Mouse (Mus musculus): Measurements from ENCODE around the gene Tmed6. TPM values are rescaled to one million over a fixed set of nuclear protein-coding genes. Genes with fewer than 3 reads are reported as not detected.
A peak's percentile ranks its signal among the peaks of the same experiment; 100 is the strongest.

The Tmed6 gene
- polyA plus RNA-seq, 1 experiment from 2014 or later: not detected

DNA sequence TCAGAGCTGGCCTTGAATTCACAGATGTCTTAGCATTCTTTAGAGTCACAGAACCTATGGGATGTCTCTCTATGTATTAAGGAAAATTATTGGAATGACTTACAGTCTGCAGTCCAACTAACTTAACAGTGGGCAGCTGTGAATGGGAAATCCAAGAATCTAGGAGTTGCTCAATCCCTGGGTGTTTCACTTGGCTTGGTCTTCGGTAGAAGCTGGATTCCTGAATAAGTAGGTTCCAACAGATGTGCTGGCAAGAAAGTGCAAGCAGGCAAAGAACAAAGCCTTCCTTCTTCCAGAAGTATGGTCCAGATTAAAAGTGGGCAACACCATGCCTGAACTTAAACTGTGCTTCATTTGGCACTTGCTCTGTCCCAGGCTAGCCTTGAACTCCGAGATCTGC, 35.2 kb upstream of the Tmed6 start:
- Histone ChIP-seq H3K36me3 (no peaks in the 10 kb centered on the region), H3K9ac (no peak overlapping the region), H3K27me3 (no peaks in the 10 kb centered on the region), H3K27ac (no peak overlapping the region), H3K9me3 (replicated peaks) (no peaks in the 10 kb centered on the region), H3K4me1 (0 out of 2 replicates have a peak, but pooled peaks cover 2% of the 10 kb centered on the region), H3K4me2 (replicated peaks) (no peak overlapping the region), H3K4me3 (no peak overlapping the region)
- WGBS: 83% methylated on average over 2 of the region's 2 CpGs
- ATAC-seq (ENCODE audit: low FRiP score): no peak

GRCm38 (mm10) chr8:107096366-107097036, 31.1 kb upstream of the Tmed6 start, which contains the start of gene Terf2:
Gene Terf2, minus strand, starts transcription at chr8:107096547.
- peak; percentile 96 for ATAC-seq (ENCODE audit: low FRiP score)
- WGBS: 4% methylated on average over 39 of the region's 39 CpGs
- Histone ChIP-seq H3K36me3 (peaks cover 19% of the 10 kb centered on the region), H3K27ac (peak within 1 kb of the TSS; percentile 91), H3K4me2 (replicated peaks) (peak within 1 kb of the TSS; percentile 58), H3K9ac (peak within 1 kb of the TSS; percentile 94), H3K4me3 (peak within 1 kb of the TSS; percentile 93), H3K27me3 (no peaks in the 10 kb centered on the region), H3K4me1 (peaks cover 21% of the 10 kb centered on the region), H3K9me3 (replicated peaks) (no peaks in the 10 kb centered on the region)

GRCm38 (mm10) chr8:107095717-107096365, 30.4 kb upstream of the Tmed6 start:
- H3K9me3 ChIP-seq (replicated peaks): no peaks in the 10 kb centered on the region
- H3K4me2 ChIP-seq (replicated peaks): peak overlapping the region; percentile 58
- H3K4me1 ChIP-seq: peaks cover 21% of the 10 kb centered on the region
- WGBS: under 1% methylated on average over 48 of the region's 53 CpGs
- peak overlapping the region; percentile 91 for H3K27ac ChIP-seq
- peaks cover 26% of the 10 kb centered on the region for H3K36me3 ChIP-seq
- no peaks in the 10 kb centered on the region for H3K27me3 ChIP-seq
- peak; percentile 81; the same call in 1 of the 2 replicates for ATAC-seq (ENCODE audit: low FRiP score)
- H3K9ac ChIP-seq: peak overlapping the region; percentile 94
- peak overlapping the region; percentile 93 for H3K4me3 ChIP-seq

DNA sequence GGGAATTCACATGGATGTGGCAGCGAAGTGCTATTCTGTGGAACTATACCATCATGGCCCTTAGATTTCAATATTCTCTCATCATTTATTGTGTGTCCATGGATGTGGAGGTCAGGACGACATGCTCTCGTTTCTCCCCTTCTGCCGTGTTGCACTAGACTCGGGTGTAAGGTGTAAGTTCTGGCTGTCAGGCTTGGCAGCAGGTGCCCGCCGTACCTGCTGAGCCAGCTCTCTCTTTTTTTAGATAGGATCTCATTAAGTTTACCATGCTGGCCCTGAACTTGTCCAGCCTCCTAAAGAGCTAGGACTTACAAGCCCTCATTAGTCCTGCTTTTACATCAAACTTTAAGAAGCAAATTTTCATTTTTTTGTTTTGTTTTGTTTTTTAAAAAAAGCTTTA, 25.1 kb upstream of the Tmed6 start:
- no peak for ATAC-seq (ENCODE audit: low FRiP score)
- H3K9ac ChIP-seq: no peak overlapping the region
- H3K9me3 ChIP-seq (replicated peaks): no peaks in the 10 kb centered on the region
- H3K36me3 ChIP-seq: peaks cover 68% of the 10 kb centered on the region
- H3K27me3 ChIP-seq: no peaks in the 10 kb centered on the region
- 98% methylated on average over 7 of the region's 7 CpGs for WGBS
- H3K4me1 ChIP-seq: peaks cover 19% of the 10 kb centered on the region
- no peak overlapping the region for H3K27ac ChIP-seq
- H3K4me3 ChIP-seq: no peak overlapping the region
- H3K4me2 ChIP-seq (replicated peaks): no peak overlapping the region

- no peak for ATAC-seq (ENCODE audit: low FRiP score)
- no peak overlapping the region for H3K4me3 ChIP-seq
- no peaks in the 10 kb centered on the region for H3K27me3 ChIP-seq
- no peak overlapping the region for H3K27ac ChIP-seq
- H3K4me2 ChIP-seq (replicated peaks): no peak overlapping the region
- WGBS: 98% methylated on average over 5 of the region's 5 CpGs
- H3K4me1 ChIP-seq: no peaks in the 10 kb centered on the region
- H3K9me3 ChIP-seq (replicated peaks): no peaks in the 10 kb centered on the region
- no peak overlapping the region for H3K9ac ChIP-seq
- peaks cover 67% of the 10 kb centered on the region for H3K36me3 ChIP-seq
Measured at GRCm38 (mm10) chr8:107088526-107089063, 23.2 kb upstream of the Tmed6 start.

DNA sequence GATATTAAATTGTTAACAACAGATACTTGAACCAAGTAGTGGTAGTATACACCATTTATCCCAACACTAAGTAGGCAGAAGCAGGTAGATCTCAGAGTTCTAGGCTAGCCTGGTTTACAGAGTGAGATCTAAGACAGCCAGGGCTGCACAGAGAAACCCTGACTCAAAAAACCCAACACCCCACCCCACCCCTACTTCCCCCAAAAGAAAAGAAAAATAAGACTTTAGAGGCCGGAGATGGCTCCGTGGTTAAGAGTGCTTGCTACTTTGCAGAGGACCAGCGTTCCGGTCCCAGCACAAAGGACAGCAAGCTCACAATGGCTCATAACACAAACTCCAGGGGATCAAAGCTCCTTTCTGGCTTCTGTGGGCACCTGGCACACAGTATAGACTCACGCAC, 20.6 kb upstream of the Tmed6 start:
- Histone ChIP-seq H3K27me3 (no peaks in the 10 kb centered on the region), H3K9ac (no peak overlapping the region), H3K36me3 (peaks cover 71% of the 10 kb centered on the region), H3K4me3 (no peak overlapping the region), H3K4me1 (no peaks in the 10 kb centered on the region), H3K4me2 (replicated peaks) (no peak overlapping the region), H3K27ac (no peak overlapping the region), H3K9me3 (replicated peaks) (no peaks in the 10 kb centered on the region)
- no peak for ATAC-seq (ENCODE audit: low FRiP score)
- WGBS: 98% methylated on average over 5 of the region's 5 CpGs

DNA sequence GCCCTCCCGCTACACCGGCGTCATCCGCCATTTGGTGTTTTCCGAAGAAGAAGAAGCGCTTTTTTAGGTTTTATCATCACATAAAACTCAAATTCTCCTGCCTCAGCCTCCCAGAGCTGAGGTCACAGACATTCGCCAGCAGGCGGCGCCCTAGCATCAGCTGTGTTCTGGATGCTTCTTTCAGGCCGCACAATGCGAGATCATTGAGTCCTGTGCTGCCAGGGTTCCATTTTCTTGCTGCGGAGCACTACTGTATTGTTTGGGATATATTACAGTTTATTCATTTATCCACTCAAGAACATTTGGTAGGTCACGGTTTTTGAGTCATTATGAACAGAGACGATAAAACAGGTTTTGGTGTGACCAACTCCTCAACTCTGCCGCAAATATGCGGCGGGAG, 19.9 kb upstream of the Tmed6 start:
- no peak overlapping the region for H3K4me2 ChIP-seq (replicated peaks)
- H3K27ac ChIP-seq: no peak overlapping the region
- peaks cover 72% of the 10 kb centered on the region for H3K36me3 ChIP-seq
- no peak for ATAC-seq (ENCODE audit: low FRiP score)
- H3K9me3 ChIP-seq (replicated peaks): no peaks in the 10 kb centered on the region
- H3K9ac ChIP-seq: no peak overlapping the region
- H3K4me1 ChIP-seq: no peaks in the 10 kb centered on the region
- H3K4me3 ChIP-seq: no peak overlapping the region
- H3K27me3 ChIP-seq: no peaks in the 10 kb centered on the region
- 96% methylated on average over 17 of the region's 17 CpGs for WGBS

- H3K36me3 ChIP-seq: peaks cover 84% of the 10 kb centered on the region
Measured at GRCm38 (mm10) chr8:107076239-107076888, 10.9 kb upstream of the Tmed6 start.

DNA sequence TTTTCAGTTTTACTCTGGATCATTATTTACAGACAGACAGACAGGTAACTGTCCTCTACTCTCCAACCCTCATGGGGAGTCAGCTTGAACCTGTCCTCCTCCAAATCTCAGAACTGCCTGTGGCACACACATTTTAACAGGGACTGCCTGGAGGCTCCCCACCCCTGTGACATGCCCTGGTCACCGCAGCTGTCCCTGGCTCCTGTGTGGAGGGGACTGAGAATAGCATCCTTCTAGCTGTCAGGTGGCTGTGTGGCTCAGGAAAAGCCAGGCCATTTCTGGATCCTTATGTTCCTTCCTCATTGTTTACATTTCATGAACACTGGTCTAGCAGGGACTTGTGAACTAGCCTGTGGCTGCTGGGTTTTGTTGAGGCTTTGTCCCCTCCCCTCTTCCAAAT, 8.7 kb upstream of the Tmed6 start:
- no peak overlapping the region for H3K27ac ChIP-seq
- no peak overlapping the region for H3K4me2 ChIP-seq (replicated peaks)
- peaks cover 79% of the 10 kb centered on the region for H3K36me3 ChIP-seq
- H3K27me3 ChIP-seq: no peaks in the 10 kb centered on the region
- 90% methylated on average over 1 of the region's 1 CpGs for WGBS
- ATAC-seq (ENCODE audit: low FRiP score): no peak
- no peaks in the 10 kb centered on the region for H3K9me3 ChIP-seq (replicated peaks)
- H3K4me3 ChIP-seq: no peak overlapping the region
- no peak overlapping the region for H3K9ac ChIP-seq
- no peaks in the 10 kb centered on the region for H3K4me1 ChIP-seq

More at GRCm38 (mm10) chr8:107076239-107076888, 10.9 kb upstream of the Tmed6 start:
- Histone ChIP-seq H3K4me2 (replicated peaks) (no peak overlapping the region), H3K4me3 (no peak overlapping the region), H3K9ac (no peak overlapping the region), H3K4me1 (no peaks in the 10 kb centered on the region), H3K9me3 (replicated peaks) (no peaks in the 10 kb centered on the region), H3K27ac (no peak overlapping the region), H3K27me3 (no peaks in the 10 kb centered on the region)
- no peak for ATAC-seq (ENCODE audit: low FRiP score)
- 93% methylated on average over 7 of the region's 7 CpGs for WGBS

GRCm38 (mm10) chr8:107073706-107074105, 8.3 kb upstream of the Tmed6 start:
- H3K4me1 ChIP-seq: no peaks in the 10 kb centered on the region
- ATAC-seq (ENCODE audit: low FRiP score): no peak
- H3K4me3 ChIP-seq: no peak overlapping the region
- peaks cover 79% of the 10 kb centered on the region for H3K36me3 ChIP-seq
- no peak overlapping the region for H3K4me2 ChIP-seq (replicated peaks)
- no peak overlapping the region for H3K9ac ChIP-seq
- WGBS: 90% methylated on average over 4 of the region's 4 CpGs
- H3K27ac ChIP-seq: no peak overlapping the region
- no peaks in the 10 kb centered on the region for H3K27me3 ChIP-seq
- H3K9me3 ChIP-seq (replicated peaks): no peaks in the 10 kb centered on the region

DNA sequence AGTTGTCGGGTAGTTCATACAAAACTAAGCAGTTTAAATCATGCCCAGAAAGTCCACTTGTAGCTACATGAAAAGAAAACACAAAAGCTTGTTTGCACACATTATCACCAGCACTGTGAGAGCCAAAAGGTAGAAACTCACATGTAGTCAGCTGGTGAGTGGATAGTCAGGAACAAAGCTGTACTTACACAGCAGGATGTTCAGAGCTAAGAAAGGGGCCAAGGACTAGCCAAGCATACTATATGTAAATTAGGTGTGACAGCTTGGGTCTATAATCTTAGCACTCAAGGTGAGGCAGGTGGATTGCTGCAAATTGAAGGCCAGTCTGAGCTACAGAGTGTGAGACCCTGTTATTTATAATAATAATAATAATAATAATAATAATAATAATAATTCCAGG, 2.8 kb downstream of the Tmed6 start:
- no peak overlapping the region for H3K9ac ChIP-seq
- no peak for ATAC-seq (ENCODE audit: low FRiP score)
- no peak overlapping the region for H3K4me3 ChIP-seq
- peaks cover 4% of the 10 kb centered on the region for H3K4me1 ChIP-seq
- WGBS: 92% methylated on average over 1 of the region's 1 CpGs
- H3K4me2 ChIP-seq (replicated peaks): no peak overlapping the region
- H3K9me3 ChIP-seq (replicated peaks): no peaks in the 10 kb centered on the region
- H3K36me3 ChIP-seq: peaks cover 25% of the 10 kb centered on the region
- no peak overlapping the region for H3K27ac ChIP-seq
- H3K27me3 ChIP-seq: no peaks in the 10 kb centered on the region

GRCm38 (mm10) chr8:107056973-107057369, 8.5 kb downstream of the Tmed6 start:
- under 1% methylated on average over 33 of the region's 33 CpGs for WGBS
- Histone ChIP-seq H3K36me3 (peaks cover 49% of the 10 kb centered on the region), H3K4me3 (peak overlapping the region; percentile 96), H3K4me1 (peaks cover 22% of the 10 kb centered on the region), H3K27ac (no peak overlapping the region; the same call in 1 of the 2 replicates), H3K9me3 (replicated peaks) (no peaks in the 10 kb centered on the region), H3K27me3 (no peaks in the 10 kb centered on the region), H3K4me2 (replicated peaks) (peak overlapping the region; percentile 97), H3K9ac (peak overlapping the region; percentile 87)
- ATAC-seq (ENCODE audit: low FRiP score): peak; percentile 80
